Mouse (Mus musculus): ENCODE measurements around the gene Otop1.

GRCm38 (mm10) chr5:38343101-38343500 lies 67.3 kb downstream of the Otop1 start:
- TF ChIP-seq POLR2A (IDR thresholded peaks at IDR 0.05; ENCODE audit: extremely low read depth, insufficient read depth, low read length) = no peak
- TF ChIP-seq CTCF (IDR thresholded peaks at IDR 0.05; ENCODE audit: low read depth, low read length) = no peak

Data from liver, adult 2 months (tissue).